Mouse (Mus musculus): ENCODE data around the gene Rwdd3. TPM values are rescaled to one million over a fixed set of nuclear protein-coding genes. Genes with fewer than 3 reads are reported as not detected.

The Rwdd3 gene
- total RNA-seq, 1 experiment from 2014 or later, result 11.3 TPM

Other genes starting within 250 kb of the Rwdd3 start
- 14.7 and 15.3 TPM in 2 replicates for gene Tmem56, start 111.4 kb upstream of the Rwdd3 start, total RNA-seq (2017)
- 12.1 TPM in 2 replicates for gene Alg14, start 120.1 kb upstream of the Rwdd3 start, total RNA-seq (2017)

All from common myeloid progenitor, adult 5-6 weeks (primary cell).